Comparison of ENCODE assay signal across 21 mouse cellular contexts in the genomic region with DNA sequence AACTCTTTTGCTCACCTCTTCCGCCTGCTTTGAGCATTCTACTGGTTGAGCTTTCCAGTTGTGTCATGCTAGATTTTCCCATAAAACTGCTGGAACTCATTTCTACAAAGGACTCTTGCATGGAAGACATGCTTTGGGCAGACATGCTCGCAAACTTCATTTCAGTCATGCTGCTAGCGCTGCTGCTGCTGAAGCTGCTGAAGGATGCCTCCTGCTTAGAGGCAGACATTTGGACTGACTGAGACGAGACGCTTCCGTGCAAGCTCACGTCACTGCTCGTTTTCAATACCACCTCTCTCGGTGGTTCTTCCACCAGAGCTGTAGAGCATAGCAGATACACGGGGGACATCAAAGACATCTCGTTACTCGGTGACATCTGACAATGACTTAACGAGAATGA. TPM values are rescaled to one million over a fixed set of nuclear protein-coding genes. Genes with fewer than 3 reads are reported as not detected.
DNase-seq lines count a peak whose midpoint lies in the region; TF ChIP-seq lines count a peak whose summit lies in the region.
"Had no signal": no experiment of that assay in that cellular context is flagged by ENCODE, and none has a peak within 500 bp of the region (broad histone marks: within the 10 kb centered on the region; RNA-seq: fewer than 3 reads in every experiment).

No protein-coding gene starts in this region.

- 93% methylated on average over 13 of the region's 13 CpGs for WGBS in lung, adult 2 months

- H3ac ChIP-seq in myocyte (ENCODE audit: control insufficient read depth, insufficient read length) = no peak overlapping the region

- H3K4me2 ChIP-seq in myocyte (ENCODE audit: low read depth) = no peak overlapping the region

- TF ChIP-seq CTCF in lung, adult 2 months (IDR thresholded peaks at IDR 0.05; ENCODE audit: insufficient read depth, low read length) = no peak

- H3K79me2 ChIP-seq in myocyte (ENCODE audit: control insufficient read depth, insufficient read depth) = no peaks in the 10 kb centered on the region

- DNase-seq in heart, adult 11 months = peak; percentile 65
- DNase-seq in heart, adult 8-10 months (ENCODE audit: low spot score) = no peak
- no peak for DNase-seq in lung, adult 2 months
- DNase-seq: adrenal gland, adult 2 months; adrenal gland, adult 8-10 months; adrenal gland, postnatal 10 days; adrenal gland, postnatal 14 days; adrenal gland, postnatal 25 days; adrenal gland, postnatal 36 days; B cell, adult 2 months; cerebellum, adult 11 months; cerebellum, adult 11-12 months; cerebellum, adult 18-20 months had no signal

- peaks cover 57% of the 10 kb centered on the region for H3K36me3 ChIP-seq in myocyte (ENCODE audit: control insufficient read depth, insufficient read depth)

- no peak overlapping the region for H3K4me3 ChIP-seq in myocyte
- H3K4me3 ChIP-seq in lung, adult 2 months (replicated peaks; ENCODE audit: extremely low read depth, low read depth, low read length) = no peak overlapping the region

- peak; percentile 26 for TF ChIP-seq POLR2A in myocyte (IDR thresholded peaks at IDR 0.05; ENCODE audit: insufficient read length, low read depth)
- TF ChIP-seq POLR2A in lung, adult 2 months (IDR thresholded peaks at IDR 0.05; ENCODE audit: borderline replicate concordance, extremely low read depth, low read depth, low read length) = no peak

- no peaks in the 10 kb centered on the region for H3K27me3 ChIP-seq in myocyte (ENCODE audit: control insufficient read depth, insufficient read depth, insufficient read length)
- H3K27me3 ChIP-seq: CH12.LX, Patski had no signal

- no peaks in the 10 kb centered on the region for H3K4me1 ChIP-seq in lung, adult 2 months (ENCODE audit: control insufficient read depth, insufficient read depth, low read length)

TF ChIP-seq in myocyte, 11 proteins besides CTCF, POLR2A, EP300 and RAD21:
- TF ChIP-seq SRF (IDR thresholded peaks at IDR 0.05; ENCODE audit: control insufficient read depth, insufficient read length, low read depth) = no peak
- peak; percentile 77 for TF ChIP-seq POLR2AphosphoS2 (IDR thresholded peaks at IDR 0.05; ENCODE audit: insufficient read length, low read depth)
- no peak for TF ChIP-seq CEBPB (IDR thresholded peaks at IDR 0.05; ENCODE audit: insufficient read depth, poor library complexity, severe bottlenecking)
- TF ChIP-seq USF1 (IDR thresholded peaks at IDR 0.05; ENCODE audit: low read depth) = no peak
- no peak for TF ChIP-seq MAX (IDR thresholded peaks at IDR 0.05; ENCODE audit: low read depth)

RNA-seq across cellular contexts. Expression of a gene that starts 30.6 kb away (rescaled TPM):
- total RNA-seq in heart, adult 8-10 months (2022) = 10 to 100 TPM; 19.3 to 23.0 (median 20.3) TPM
- polyA plus RNA-seq in myocyte (2012; fragmentation: generic; extraction: Trizol) = 13.1 TPM
- 17.3 and 23.0 TPM in 2 replicates for polyA plus RNA-seq in lung, adult 2 months (2012; rRNA removed)

RNA-seq across cellular contexts. Expression of a gene that starts 32.7 kb away (rescaled TPM):
- 10 to 100 TPM; 18.9 to 28.5 (median 23.6) TPM for total RNA-seq in heart, adult 8-10 months (2022)
- polyA plus RNA-seq in myocyte (2012; fragmentation: generic; extraction: Trizol) = 34.8 TPM
- polyA plus RNA-seq in lung, adult 2 months (2012; rRNA removed) = 4.2 and 8.4 TPM in 2 replicates

RNA-seq across cellular contexts. Expression of a gene that starts 57.4 kb away (rescaled TPM):
- total RNA-seq in heart, adult 8-10 months (2022) = not detected
- 0.04 TPM for polyA plus RNA-seq in myocyte (2012; fragmentation: generic; extraction: Trizol)
- polyA plus RNA-seq in lung, adult 2 months (2012; rRNA removed) = not detected in 2 replicates
- total RNA-seq: adrenal gland, adult 8-10 months; adrenal gland, postnatal 14 days; adrenal gland, postnatal 25 days; CH12.LX; ES-E14; MEL had no signal
- polyA plus RNA-seq: activated CD4-positive, CD25-positive, alpha-beta regulatory T cell, adult 4 months; adrenal gland, adult 2 months; CD4-positive, CD25-positive, alpha-beta regulatory T cell, adult 4 months; G1E had no signal

RNA-seq across cellular contexts. Expression of a gene that starts 57.8 kb away (rescaled TPM):
- 10 to 100 TPM; 10.6 to 14.2 (median 12.1) TPM for total RNA-seq in heart, adult 8-10 months (2022)
- 15.3 TPM for polyA plus RNA-seq in myocyte (2012; fragmentation: generic; extraction: Trizol)
- polyA plus RNA-seq in lung, adult 2 months (2012; rRNA removed) = 11.2 and 11.6 TPM in 2 replicates
